Mouse (Mus musculus): Measurements from ENCODE around the gene Arfgef3.

DNA sequence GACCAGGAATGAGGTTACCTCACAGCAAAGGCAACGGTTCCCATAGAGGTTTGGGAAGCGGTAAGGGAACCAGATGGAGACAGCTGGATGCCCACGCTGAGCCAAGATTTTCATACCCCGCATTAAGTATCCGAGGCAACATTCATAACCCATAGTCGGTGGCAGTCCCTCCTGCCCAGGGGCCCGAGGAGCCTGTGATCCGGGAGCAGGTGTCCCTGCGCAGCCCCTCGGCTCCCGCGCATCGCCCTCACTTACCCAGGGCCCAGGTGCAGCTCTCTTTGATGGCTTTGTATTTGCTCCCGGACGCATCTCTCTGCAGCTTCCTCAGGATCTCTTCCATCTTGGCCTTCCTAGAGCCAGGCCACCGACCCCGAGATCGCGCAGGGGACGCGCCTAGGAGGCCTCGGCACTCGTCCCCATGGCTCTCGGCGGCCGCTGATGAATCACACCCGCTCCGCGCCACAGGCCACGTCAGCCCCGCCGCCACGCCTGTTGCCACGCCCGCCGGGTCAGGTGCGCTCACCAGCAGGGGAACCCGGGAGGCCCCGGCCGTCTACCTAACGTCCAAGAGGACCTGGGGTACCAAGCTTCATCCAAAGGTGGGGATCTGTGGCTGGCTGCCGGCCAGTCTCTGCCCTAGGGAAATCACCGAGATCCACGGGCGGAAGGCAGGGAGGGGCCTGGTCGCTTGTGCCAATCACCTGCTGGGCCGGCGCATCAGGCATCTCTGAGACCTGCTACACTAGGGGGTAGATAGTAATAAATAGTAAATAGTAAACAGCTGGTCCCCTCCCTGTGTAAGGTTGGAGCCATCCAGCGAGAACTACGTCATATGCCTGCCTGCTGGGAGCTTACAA is at the start of gene Arfgef3:
- TF ChIP-seq CTCF (IDR thresholded peaks at IDR 0.05; ENCODE audit: control insufficient read depth, insufficient read depth, insufficient replicate concordance, low read depth, low read length): no peak
- no peak for TF ChIP-seq POLR2A (IDR thresholded peaks at IDR 0.05; ENCODE audit: control insufficient read depth, low read depth, low read length)

Data from testis, adult 2 months (tissue).